In genomic region chr3:117494118-117494517, GRCm38 (mm10) we compare ENCODE assay signal across 9 mouse cellular contexts.
DNase-seq lines count a peak whose midpoint lies in the region; ATAC-seq and TF ChIP-seq lines count a peak whose summit lies in the region.
"Had no signal": no experiment of that assay in that cellular context is flagged by ENCODE, and none has a peak within 500 bp of the region (broad histone marks: within the 10 kb centered on the region; RNA-seq: fewer than 3 reads in every experiment).

No protein-coding gene starts in this region.

- peak; percentile 62 for DNase-seq in hindbrain, embryonic 11.5 days (ENCODE audit: low spot score)
- DNase-seq in adrenal gland, adult (ENCODE audit: inconsistent age in 2 of 2, low spot score in 1 of 2), result peak; percentile 14 to 82
- DNase-seq in fibroblast of lung, adult 2 months (ENCODE audit: low read depth), result peak; percentile 9
- DNase-seq in liver, embryonic 11.5 days (ENCODE audit: low spot score), result peak; percentile 34
- DNase-seq in right cerebral cortex, postnatal 4 days, result peak; percentile 16
- DNase-seq in thymus, postnatal 25 days, result no peak

- H3K4me3 ChIP-seq in hindbrain, embryonic 11.5 days (ENCODE audit: low read depth, low read length), result no peak overlapping the region
- no peak overlapping the region for H3K4me3 ChIP-seq in hindbrain, embryonic 13.5 days
- no peak overlapping the region for H3K4me3 ChIP-seq in ES-Bruce4 (ENCODE audit: low read depth, low read length)
- H3K4me3 ChIP-seq in liver, embryonic 11.5 days (ENCODE audit: low read depth, low read length), result no peak overlapping the region
- H3K4me3 ChIP-seq: neural tube, embryonic 12.5 days had no signal

- WGBS in hindbrain, embryonic 11.5 days, result 68% methylated on average over 2 of the region's 2 CpGs
- 67% methylated on average over 2 of the region's 2 CpGs for WGBS in hindbrain, embryonic 13.5 days
- WGBS in liver, embryonic 11.5 days, result 49% methylated on average over 2 of the region's 2 CpGs

- H3K27me3 ChIP-seq in hindbrain, embryonic 11.5 days (ENCODE audit: control insufficient read depth, insufficient read depth, low read length), result no peaks in the 10 kb centered on the region
- H3K27me3 ChIP-seq in hindbrain, embryonic 13.5 days, result no peaks in the 10 kb centered on the region
- no peaks in the 10 kb centered on the region for H3K27me3 ChIP-seq in ES-Bruce4 (ENCODE audit: control insufficient read depth, insufficient read depth, low read length, poor library complexity, severe bottlenecking)
- H3K27me3 ChIP-seq in liver, embryonic 11.5 days (replicated peaks; ENCODE audit: control insufficient read depth, insufficient read depth, low read length), result no peaks in the 10 kb centered on the region
- H3K27me3 ChIP-seq: neural tube, embryonic 12.5 days had no signal

- no peaks in the 10 kb centered on the region for H3K4me1 ChIP-seq in hindbrain, embryonic 11.5 days (replicated peaks; ENCODE audit: control insufficient read depth, insufficient read depth, low read length)
- no peaks in the 10 kb centered on the region for H3K4me1 ChIP-seq in hindbrain, embryonic 13.5 days (replicated peaks)
- H3K4me1 ChIP-seq in ES-Bruce4 (ENCODE audit: control insufficient read depth, insufficient read depth, low read length), result no peaks in the 10 kb centered on the region
- no peaks in the 10 kb centered on the region for H3K4me1 ChIP-seq in liver, embryonic 11.5 days (replicated peaks; ENCODE audit: control insufficient read depth, insufficient read depth, low read length)
- H3K4me1 ChIP-seq: neural tube, embryonic 12.5 days had no signal

- no peak for TF ChIP-seq EP300 in ES-Bruce4 (IDR thresholded peaks at IDR 0.05; ENCODE audit: insufficient read depth, low read depth, low read length)

- no peak overlapping the region for H3K27ac ChIP-seq in hindbrain, embryonic 11.5 days (ENCODE audit: low read depth, low read length)
- H3K27ac ChIP-seq in hindbrain, embryonic 13.5 days, result no peak overlapping the region
- H3K27ac ChIP-seq in ES-Bruce4 (ENCODE audit: insufficient read depth, low read length), result no peak overlapping the region
- H3K27ac ChIP-seq in liver, embryonic 11.5 days (ENCODE audit: low read depth, low read length), result no peak overlapping the region
- H3K27ac ChIP-seq: neural tube, embryonic 12.5 days had no signal

- TF ChIP-seq POLR2A in ES-Bruce4 (IDR thresholded peaks at IDR 0.05; ENCODE audit: insufficient read depth, low read length), result no peak

- no peak for ATAC-seq in hindbrain, embryonic 11.5 days (ENCODE audit: low FRiP score)
- ATAC-seq in hindbrain, embryonic 13.5 days (ENCODE audit: low FRiP score), result no peak
- peak; percentile 75 for ATAC-seq in liver, embryonic 11.5 days (replicated peaks; ENCODE audit: low FRiP score)

- H3K9ac ChIP-seq in hindbrain, embryonic 11.5 days (ENCODE audit: low read depth, low read length), result no peak overlapping the region
- no peak overlapping the region for H3K9ac ChIP-seq in hindbrain, embryonic 13.5 days
- H3K9ac ChIP-seq in ES-Bruce4 (ENCODE audit: low read depth, poor library complexity, severe bottlenecking), result no peak overlapping the region
- H3K9ac ChIP-seq in liver, embryonic 11.5 days (ENCODE audit: low read depth, low read length), result no peak overlapping the region
- H3K9ac ChIP-seq: neural tube, embryonic 12.5 days had no signal

- TF ChIP-seq CTCF in ES-Bruce4 (IDR thresholded peaks at IDR 0.05; ENCODE audit: low read depth, low read length), result peak; percentile 11

- H3K9me3 ChIP-seq in hindbrain, embryonic 11.5 days (ENCODE audit: control insufficient read depth, low read length), result no peaks in the 10 kb centered on the region
- 0 out of 2 replicates have a peak, but pooled peaks cover 9% of the 10 kb centered on the region for H3K9me3 ChIP-seq in hindbrain, embryonic 13.5 days
- no peaks in the 10 kb centered on the region for H3K9me3 ChIP-seq in ES-Bruce4 (replicated peaks; ENCODE audit: control insufficient read depth, insufficient read depth, low read length, poor library complexity, severe bottlenecking)
- H3K9me3 ChIP-seq in liver, embryonic 11.5 days (ENCODE audit: control insufficient read depth, low read length), result no peaks in the 10 kb centered on the region
- H3K9me3 ChIP-seq: neural tube, embryonic 12.5 days had no signal

- H3K36me3 ChIP-seq in hindbrain, embryonic 11.5 days (ENCODE audit: control insufficient read depth, insufficient read depth, low read length), result no peaks in the 10 kb centered on the region
- H3K36me3 ChIP-seq in hindbrain, embryonic 13.5 days, result no peaks in the 10 kb centered on the region
- no peaks in the 10 kb centered on the region for H3K36me3 ChIP-seq in ES-Bruce4 (ENCODE audit: control insufficient read depth, insufficient read depth, low read length, poor library complexity, severe bottlenecking)
- H3K36me3 ChIP-seq in liver, embryonic 11.5 days (ENCODE audit: control insufficient read depth, insufficient read depth, low read length), result no peaks in the 10 kb centered on the region
- H3K36me3 ChIP-seq: neural tube, embryonic 12.5 days had no signal

- no peak overlapping the region for H3K4me2 ChIP-seq in hindbrain, embryonic 11.5 days (replicated peaks; ENCODE audit: low read depth, low read length)
- no peak overlapping the region for H3K4me2 ChIP-seq in hindbrain, embryonic 13.5 days
- H3K4me2 ChIP-seq in liver, embryonic 11.5 days, result no peak overlapping the region
- H3K4me2 ChIP-seq: neural tube, embryonic 12.5 days had no signal
